Mouse (Mus musculus): ENCODE measurements around the gene Clcn7.

GRCm38 (mm10) chr17:25114908-25115645, 18.1 kb upstream of the Clcn7 start:
- TF ChIP-seq CTCF (IDR thresholded peaks at IDR 0.05; ENCODE audit: borderline replicate concordance, extremely low read depth, insufficient read depth, insufficient read length): no peak
- no peak for TF ChIP-seq POLR2A (IDR thresholded peaks at IDR 0.05; ENCODE audit: borderline replicate concordance, extremely low read depth, insufficient read depth, insufficient read length, poor library complexity, severe bottlenecking)
